Mouse (Mus musculus) heart, postnatal 10 days (tissue): ENCODE measurements around the gene Ablim2. TPM values are rescaled to one million over a fixed set of nuclear protein-coding genes. Genes with fewer than 3 reads are reported as not detected.

Experiments used
- DNase-seq, 2 experiments: peaks; one replicate each; pipeline ENCODE4 v3.0.0; 2021
- intact Hi-C: fragments of 180-260 bp; cut with DNase I; formaldehyde crosslinking; loops from one replicate; pipeline ENCODE4 v1.15.1; 2025
- total RNA-seq, 2 experiments: library from RNA; stranded (reverse); gene quantifications; 2 replicates each; pipeline ENCODE4 v1.2.3; 2021

The Ablim2 gene
- total RNA-seq, 2 experiments from 2014 or later, result 9.9 to 12.6 TPM

DNA sequence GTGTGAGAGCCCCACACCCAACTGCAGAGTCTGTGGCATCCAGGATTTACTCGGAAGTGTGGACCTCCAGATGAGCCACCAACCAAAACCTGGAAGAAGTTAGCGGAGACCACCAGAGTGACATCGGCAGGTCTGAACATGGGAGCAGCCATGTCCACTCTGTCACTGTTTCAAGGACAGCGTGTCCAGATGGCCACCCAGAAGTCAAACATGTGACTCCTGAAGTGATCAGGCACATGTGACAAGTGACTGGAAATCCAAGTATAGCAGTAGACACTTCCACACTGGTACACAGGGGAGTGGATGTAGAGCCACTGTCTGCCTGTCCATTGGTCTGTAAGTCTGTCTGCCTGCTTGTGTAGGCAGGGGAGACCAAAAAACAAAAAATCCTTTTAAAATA, 47.0 kb downstream of the Ablim2 start:
- peak; percentile 35 to 45 for DNase-seq
- intact Hi-C loops, result no loop called here

DNA sequence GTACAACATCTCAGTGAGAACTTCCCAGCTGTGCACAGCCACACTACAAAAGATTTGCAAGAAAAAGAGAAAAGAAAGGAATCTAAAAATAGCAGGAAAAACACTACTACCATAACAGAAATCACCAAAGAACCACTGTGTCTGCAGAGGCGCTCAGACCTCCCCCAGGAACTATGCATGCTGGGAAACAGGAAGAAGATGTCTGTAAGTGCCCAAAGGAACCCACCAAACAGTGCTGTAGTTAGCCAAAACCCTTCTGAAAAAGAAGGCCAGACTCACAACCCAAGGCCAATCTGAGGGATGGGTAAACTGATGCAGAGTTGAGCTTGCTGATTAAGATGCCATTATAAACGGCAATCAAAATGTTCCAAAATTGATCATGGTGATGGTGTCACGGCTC, 47.5 kb downstream of the Ablim2 start:
- DNase-seq, result no peak
- intact Hi-C loops, result no loop called here

DNA sequence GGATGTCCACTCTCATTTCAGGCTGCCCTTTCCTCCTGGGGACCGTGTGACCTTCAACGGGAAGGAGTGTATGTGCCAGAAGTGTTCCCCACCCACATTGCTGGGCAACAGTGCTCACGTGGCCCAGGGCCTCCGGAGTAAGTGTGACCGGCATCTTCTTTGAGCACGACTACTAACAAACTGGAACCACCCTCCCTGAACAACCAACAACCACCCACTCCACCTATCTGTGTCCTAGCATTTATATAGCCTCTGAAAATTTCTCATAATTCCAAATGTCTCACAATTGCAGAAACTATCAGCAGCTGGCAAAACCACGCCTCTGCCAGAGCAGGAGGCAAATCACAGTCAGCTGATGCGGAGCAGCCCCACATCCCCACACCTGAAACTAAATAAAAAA, 49.3 kb downstream of the Ablim2 start:
- intact Hi-C loops, result no loop called here
- no peak for DNase-seq

DNA sequence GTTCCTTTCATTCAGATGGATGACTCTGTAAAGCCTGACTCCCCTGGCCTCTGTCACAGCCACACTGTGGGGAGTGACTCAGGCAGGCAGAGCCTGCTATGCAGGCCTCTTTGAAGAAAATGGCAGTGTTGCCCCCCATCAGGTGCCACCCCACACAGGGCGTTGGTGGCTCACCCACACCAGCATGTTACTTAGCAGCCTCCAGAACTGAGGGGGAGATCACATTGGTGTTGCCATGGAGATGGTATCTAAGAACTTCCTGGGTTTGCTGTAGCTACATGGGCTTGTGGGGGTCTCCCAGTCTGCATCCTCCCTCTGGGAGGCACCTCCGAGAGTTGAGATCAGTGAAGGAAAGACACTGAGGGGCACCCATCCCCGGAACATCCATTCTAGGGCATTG, 52.8 kb downstream of the Ablim2 start:
- intact Hi-C loops, result loop anchor here (5.0 kb wide), 1 partner anchor 42 kb away; no protein-coding TSS in a partner anchor
- DNase-seq, result no peak

DNA sequence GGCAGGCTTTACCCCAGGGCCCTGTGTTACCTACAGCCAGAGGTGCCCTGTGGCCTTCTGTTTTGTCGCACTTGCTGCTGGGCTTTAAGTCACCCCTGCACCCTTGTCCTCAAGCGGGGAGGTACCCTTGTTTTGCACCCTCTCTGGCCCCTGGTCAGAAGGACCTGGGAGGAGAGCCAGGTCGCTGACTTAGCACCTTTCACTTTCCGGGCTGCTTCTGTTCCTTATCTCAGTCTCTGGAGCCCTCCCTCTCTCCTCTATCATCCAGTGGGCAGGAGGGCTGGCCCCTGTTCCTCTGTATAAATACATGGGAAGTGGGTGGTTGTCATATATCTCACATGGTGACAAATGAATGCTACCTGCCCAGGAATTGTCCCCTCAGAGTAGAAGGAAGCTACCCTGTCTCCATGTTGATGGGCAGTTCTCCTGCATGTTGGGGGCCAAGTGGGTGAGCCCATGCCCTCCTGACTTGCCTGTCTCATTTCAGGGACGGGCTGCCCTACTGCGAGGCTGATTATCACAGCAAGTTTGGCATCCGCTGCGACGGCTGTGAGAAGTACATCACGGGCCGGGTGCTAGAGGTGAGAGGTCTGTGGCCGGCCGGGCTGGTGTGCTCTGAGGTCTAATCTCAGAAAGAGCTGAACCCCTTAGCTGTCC, 54.1 kb downstream of the Ablim2 start:
- intact Hi-C loops, result loop anchor here (5.0 kb wide), 1 partner anchor 41 kb away; no protein-coding TSS in a partner anchor
- DNase-seq, result peak; percentile 67 to 72

DNA sequence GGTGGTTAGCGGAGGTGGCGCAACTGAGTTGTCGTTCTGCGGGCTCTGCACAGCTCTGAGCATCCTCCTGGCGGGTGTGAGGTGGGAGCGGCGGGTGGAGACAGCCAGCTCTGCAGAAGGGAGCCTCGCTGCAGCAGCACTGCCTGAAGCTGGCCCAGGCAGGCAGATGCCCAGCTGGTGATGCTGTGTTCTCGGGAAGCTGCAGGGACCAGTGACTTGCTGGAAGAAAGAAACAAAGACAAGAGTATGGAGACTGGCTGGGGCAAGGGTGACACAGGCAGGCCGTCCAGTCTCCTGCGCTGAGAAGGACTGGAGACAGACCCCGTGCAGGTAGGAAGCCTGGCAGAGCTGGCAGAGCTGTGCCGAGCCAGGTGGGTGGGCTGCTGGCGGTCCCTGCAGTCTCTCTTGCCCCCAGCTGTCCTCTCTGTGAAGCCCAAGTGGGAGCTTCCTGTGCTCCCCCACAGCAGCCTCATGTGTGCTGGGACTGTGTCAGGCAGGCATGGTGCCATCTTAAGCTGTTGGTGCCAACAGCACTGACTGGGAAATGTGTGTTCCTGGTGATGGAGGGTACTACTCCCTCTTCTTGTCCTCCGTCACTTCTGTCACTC, 56.8 kb downstream of the Ablim2 start:
- intact Hi-C loops, result loop anchor here (5.0 kb wide), 1 partner anchor 38 kb away; no protein-coding TSS in a partner anchor
- DNase-seq, result no peak

DNA sequence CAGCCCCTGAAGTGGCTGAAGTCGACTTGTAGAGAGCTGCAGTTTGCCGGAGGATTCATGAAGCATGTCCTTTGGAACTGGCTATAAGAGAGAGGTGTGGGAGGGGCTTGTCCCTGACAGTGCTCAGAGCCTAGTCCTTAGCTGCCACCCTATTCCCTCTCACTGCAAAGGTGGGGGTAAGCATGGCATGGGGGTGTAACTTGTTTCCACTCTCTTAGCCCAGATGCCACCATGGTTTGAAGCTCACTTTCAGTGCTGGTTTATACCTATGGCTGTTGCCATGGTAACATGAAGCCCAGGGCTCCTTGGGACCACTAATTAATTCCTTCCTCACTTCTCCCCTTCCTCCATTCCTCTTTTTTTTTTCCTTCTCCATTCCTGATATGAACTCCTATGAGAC, 57.4 kb downstream of the Ablim2 start:
- DNase-seq, result no peak
- intact Hi-C loops, result no loop called here

DNA sequence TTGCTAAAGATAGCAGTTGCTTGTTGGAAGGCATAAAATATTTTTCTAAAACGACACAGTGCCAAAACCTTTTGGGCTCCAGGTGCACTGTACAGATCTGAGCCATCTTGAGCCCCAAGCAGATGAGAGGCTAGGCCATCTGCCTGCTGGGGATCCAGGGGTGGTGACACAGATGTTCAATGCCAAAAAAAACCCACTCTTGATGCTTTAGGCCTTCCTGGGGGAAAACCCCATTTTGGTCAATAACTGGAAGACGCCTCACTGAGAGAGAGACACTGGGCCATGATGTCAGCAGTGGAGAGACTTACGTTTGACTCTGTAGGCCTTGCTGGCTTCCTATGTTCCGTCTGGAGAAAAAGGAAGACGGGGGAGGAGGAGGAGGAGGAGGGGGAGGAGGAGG, 59.6 kb downstream of the Ablim2 start:
- intact Hi-C loops, result no loop called here
- no peak for DNase-seq

DNA sequence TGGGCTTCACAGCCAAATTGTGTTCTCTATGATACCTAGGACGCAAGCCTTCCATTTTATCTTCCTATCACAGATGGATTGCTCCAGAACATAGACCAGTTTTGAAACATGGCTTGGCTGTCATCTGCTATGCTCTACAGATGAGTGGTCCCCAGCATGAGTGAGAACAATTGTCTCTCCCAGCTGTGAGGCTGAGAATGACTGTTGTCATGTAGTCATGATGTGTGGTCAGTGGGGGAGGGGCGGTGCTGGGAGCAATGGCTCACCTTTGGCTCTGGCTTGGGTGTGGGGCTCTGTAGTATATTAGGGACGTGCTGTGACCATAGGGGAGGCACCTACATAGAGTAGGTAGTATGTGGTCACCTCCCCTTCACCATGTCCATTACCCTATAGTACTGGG, 60.2 kb downstream of the Ablim2 start:
- DNase-seq, result no peak
- intact Hi-C loops, result no loop called here

DNA sequence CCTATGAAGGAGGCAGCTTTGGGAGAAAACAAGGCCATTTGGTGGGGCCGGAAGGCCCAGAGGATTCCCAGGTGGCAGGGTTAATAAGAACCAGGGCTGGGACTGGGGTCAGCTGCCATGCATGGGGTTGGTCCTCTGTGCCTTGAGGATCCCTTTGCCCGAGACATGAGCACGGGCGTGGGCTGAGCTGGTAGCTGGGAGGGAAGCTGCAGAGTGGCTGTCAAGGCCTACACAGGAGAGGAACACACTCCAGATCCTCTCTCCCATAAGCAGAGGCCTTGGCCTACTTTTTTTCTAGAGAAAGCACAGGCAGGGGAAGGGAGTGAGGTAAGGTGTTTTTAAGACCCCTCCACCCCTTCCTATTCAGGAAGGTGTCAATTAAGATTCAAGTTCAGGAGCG, 65.0 kb downstream of the Ablim2 start:
- intact Hi-C loops, result no loop called here
- no peak for DNase-seq

DNA sequence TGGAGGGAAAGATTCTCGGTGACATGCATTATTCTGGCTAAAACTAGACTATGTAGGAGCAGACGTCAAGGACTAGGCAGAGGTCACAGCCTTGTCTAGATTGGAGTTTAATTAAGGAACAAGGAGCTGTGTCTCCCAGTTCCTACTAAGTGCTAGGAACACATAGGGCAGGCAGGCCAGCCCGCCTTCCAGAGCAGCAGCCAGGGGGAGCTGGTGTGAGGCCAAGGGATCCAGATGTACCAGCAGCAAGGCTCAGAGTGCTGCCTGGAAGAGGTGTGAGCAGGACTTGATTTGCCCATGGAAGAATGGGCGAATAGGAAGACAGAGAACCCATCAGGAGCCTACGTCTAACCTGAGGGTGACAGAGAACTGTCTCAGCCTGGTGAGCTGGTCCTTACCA, 68.8 kb downstream of the Ablim2 start:
- intact Hi-C loops, result no loop called here
- no peak for DNase-seq

DNA sequence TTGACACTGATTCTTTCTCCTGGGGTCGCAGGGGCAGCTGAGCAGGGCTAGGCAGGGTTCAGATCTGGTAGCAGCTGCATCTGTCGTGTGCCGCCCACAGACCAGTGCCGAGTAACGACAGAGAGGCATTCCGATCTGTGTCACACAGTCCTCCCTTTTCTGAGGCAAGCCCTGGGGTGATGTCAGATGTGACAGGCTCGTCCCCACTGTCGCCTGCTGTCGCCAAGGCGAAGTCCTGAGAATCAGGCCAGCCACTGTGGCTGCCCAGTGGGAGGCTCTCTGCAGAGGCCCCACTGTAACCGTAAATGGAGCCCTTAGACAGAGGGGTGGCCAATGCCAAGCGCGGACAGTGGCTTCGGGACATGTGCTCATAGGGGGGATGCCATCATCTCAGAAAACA, 69.4 kb downstream of the Ablim2 start:
- intact Hi-C loops, result no loop called here
- no peak for DNase-seq

DNA sequence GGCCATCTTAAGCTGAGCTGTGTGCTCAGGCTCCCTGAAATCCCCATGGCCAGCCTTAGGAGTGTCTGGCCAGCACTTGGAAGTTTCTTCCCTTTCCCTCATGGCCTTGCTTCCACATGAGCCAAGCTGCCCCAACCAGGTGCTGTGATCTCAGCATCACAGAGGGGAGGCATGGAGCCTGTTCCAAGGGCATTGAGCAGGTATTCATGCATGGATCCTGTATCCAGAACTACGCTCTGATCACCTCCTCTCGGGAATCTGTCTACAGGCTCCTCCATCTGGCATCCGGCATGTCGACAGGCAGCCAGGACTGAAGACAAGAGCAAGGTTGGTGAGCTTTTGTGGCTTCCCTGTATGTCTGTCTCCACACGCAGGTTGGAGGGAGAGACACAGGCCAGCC, 70.2 kb downstream of the Ablim2 start:
- DNase-seq, result no peak
- intact Hi-C loops, result no loop called here

DNA sequence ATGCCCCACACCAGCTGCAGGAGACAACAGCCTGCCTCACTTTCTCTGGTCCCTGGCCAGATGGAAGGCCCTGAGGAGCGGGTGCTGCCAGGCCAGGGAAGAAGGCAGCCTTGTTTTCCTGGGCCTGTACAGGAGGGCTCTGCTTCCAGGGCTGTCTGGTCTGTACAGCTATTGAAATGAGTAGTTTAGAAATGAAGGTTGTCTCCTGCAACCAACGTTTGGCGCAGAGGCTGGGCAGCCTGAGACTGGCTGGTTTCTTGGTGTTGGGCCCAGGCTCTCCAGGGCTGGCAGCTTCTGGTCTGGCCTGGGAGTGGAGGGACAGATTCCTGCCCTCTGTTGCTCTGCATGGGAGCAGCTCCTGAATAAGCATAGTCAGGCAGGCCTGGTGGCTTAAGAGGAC, 72.4 kb downstream of the Ablim2 start:
- intact Hi-C loops, result no loop called here
- DNase-seq, result peak; percentile 41 to 55

DNA sequence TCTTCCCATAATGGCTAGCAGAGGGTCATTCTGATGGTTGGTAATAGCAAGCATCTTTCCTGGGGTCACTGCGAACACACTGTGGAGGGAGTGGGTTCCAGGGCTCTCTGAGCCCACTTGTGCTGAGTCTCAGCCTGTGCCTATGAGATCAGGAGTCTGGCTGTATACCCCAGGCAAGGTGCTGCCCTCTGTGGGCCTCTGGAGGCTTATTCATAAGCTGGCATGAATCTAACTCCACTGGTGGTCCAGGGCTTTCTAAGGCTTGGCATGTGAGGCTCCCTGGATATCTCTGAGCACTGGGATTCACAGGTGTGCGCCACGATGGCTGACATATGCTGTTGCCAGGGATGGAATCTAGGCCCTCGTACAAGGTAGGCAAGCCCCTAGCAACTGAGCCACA, 76.2 kb downstream of the Ablim2 start:
- DNase-seq, result no peak
- intact Hi-C loops, result no loop called here

DNA sequence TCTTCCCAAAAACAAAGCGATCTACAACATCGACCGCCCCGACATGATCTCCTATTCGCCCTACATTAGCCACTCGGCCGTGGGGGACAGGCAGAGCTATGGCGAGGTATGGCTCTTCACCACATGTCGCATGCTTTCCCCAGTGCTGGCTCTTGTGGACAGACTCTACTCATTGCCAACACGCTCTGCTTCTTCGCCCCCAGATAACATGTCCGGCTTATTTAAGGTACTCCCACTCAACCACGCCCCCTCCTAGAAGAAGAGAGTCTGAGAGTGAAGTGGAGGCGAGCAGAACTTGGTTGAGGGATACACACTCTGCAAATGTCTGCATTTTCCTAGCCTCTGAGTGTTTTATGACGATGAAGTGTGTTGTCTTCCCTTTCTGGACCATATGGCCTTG, 79.3 kb downstream of the Ablim2 start:
- no peak for DNase-seq
- intact Hi-C loops, result no loop called here

DNA sequence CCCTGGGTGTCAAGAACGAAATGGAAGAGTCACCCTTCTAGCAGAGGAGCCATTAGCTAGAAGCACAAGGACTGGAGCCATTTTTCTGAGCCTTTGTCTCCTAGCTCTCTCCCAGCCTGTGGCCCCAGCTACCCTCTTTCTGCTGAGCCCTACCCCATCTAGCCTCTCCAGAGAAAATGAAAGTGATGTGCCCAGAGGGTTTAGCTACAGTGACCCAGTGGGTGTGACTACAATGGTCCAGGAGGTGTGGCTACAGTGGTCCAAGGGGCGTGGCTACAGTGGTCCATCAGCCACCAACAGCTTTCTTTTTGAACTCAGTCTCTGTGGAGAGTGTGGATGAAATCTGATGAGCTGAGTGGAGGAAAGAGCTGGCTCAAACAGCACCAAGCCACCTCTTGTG, 81.6 kb downstream of the Ablim2 start:
- DNase-seq, result no peak
- intact Hi-C loops, result no loop called here

DNA sequence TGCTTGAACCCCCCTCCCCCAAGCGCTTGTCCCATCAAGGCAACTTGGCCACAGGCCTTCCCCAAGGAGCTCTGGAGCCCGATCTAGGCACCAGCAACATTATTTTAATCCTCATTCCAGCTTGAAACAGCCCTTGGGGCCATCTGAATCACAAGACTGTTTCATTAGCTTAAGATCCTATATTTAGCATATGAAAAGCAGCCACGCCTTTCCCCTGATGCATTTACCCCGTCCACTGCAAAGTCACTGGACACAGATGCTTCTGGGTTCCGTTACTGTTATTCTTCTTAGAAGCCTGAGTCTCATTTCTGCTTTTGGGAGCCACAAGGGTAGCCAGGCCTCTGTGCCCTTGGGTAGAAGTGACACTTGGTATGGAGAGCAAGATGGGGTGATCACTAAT, 93.8 kb downstream of the Ablim2 start:
- intact Hi-C loops, result loop anchor here (5.0 kb wide), 1 partner anchor 39 kb away; no protein-coding TSS in a partner anchor
- DNase-seq, result no peak

DNA sequence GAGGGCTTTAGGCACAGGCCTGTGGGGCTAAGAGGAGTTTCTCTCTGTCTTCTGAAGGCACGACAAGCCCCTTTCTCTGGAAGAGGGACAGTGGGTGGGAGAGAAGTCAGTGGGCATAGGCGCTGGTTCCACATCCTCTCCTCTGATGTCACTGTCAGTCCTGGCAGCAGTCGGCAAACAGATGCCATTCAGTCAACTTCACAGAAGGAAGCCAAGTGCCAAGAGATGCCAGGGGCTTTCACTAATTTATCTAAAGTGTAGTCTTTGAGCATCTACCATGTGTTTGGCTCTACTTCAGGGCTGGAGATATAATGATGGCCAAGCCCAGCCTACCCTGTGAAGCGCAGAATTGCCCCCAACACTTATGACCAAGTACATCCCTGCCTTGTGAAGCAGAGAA, 95.8 kb downstream of the Ablim2 start:
- intact Hi-C loops, result loop anchor here (5.0 kb wide), 1 partner anchor 41 kb away; no protein-coding TSS in a partner anchor

DNA sequence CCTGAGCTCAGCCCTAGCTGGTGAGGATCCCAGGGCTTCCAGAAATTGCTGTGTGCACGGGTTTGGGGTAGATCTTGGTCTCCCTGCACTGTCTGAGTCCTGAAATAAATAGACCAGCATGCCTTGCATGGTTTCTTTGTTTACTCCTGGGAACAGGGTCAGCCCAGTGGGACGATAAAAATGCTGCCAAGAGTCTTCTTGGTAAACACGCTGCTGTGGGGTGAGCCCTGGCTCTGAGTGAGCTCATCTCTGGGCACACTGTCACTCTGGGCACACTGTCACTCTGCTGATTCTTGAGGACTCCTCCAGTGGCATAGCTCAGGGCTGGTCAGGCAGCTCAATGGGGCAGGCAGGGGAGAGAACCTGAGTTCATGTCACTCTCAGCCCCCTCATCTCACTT, 98.6 kb downstream of the Ablim2 start:
- peak in 1 of 2 experiments; percentile 17 for DNase-seq
- intact Hi-C loops, result loop anchor here (2.0 to 5.0 kb wide), 2 partner anchors 109 to 154 kb away; no protein-coding TSS in a partner anchor

More for the DNA sequence above, 95.8 kb downstream of the Ablim2 start:
- DNase-seq, result no peak

DNA sequence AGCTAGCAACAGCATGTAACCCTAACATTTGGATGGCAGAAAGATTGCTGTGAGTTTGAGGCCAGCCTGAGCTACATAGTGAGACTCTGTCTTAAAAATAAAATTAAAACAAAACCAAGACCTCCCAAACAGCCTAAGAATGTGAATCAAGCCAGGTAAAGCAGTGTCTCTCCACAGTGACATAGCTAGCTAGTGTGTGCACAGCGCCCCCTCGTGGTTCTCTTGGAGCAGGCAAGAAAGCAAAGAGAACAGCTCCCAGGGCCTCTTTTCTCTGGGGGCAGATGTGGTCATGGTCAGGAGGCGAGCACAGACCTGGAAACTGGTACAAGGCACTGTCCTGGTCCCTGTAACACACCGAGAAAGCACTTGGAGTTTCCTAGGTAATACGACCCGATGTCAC, 100.4 kb downstream of the Ablim2 start:
- DNase-seq, result peak; percentile 61 to 82
- intact Hi-C loops, result loop anchor here (1.0 to 5.0 kb wide), 3 partner anchors 63 to 262 kb away; no protein-coding TSS in a partner anchor

DNA sequence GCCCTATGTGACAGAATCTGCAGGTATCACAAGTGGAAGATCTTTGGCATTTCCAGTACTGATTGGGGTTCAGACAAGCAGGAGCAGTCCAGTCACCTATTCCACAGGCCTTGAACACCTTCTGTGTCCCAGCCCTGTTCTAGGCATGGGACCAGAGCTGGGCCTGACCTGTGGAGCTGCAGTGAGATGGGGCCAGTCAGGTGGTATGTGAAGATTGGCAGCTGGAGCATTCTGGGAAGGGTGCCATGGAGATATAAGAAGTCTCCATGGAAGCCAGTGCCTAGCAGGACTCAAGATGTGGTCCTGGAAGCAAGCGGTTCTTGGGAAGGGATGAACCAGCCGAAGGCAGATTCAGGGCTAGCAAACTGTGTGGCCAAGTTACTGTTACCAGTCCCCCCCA, 103.8 kb downstream of the Ablim2 start:
- intact Hi-C loops, result no loop called here

More for the DNA sequence above, 103.8 kb downstream of the Ablim2 start:
- no peak for DNase-seq
